Mouse (Mus musculus) megakaryocyte, embryonic 14.5 days (primary cell): Measurements from ENCODE around the gene Zc2hc1c.

Experiments used
- FLI1 ChIP-seq: IDR thresholded peaks from 2 replicates; pipeline ENCODE4 v1.6.1; 2012; ENCODE audit warnings: low read length, inconsistent platforms, mixed read lengths
- GATA1 ChIP-seq: IDR thresholded peaks from 3 replicates; pipeline ENCODE4 v1.6.1; 2012; ENCODE audit warnings: mixed read lengths, low read length, inconsistent platforms, borderline replicate concordance

GRCm38 (mm10) chr12:85348338-85348737 lies 59.9 kb downstream of the Zc2hc1c start:
- TF ChIP-seq GATA1 = no peak
- TF ChIP-seq FLI1 = no peak
